Mouse (Mus musculus): ENCODE results near the gene Tmem82. TPM values are rescaled to one million over a fixed set of nuclear protein-coding genes. Genes with fewer than 3 reads are reported as not detected.

Gene Tmem82
- total and polyA plus RNA-seq, 2 experiments from 2014 or later, result 1.5 to 1.6 TPM

DNA sequence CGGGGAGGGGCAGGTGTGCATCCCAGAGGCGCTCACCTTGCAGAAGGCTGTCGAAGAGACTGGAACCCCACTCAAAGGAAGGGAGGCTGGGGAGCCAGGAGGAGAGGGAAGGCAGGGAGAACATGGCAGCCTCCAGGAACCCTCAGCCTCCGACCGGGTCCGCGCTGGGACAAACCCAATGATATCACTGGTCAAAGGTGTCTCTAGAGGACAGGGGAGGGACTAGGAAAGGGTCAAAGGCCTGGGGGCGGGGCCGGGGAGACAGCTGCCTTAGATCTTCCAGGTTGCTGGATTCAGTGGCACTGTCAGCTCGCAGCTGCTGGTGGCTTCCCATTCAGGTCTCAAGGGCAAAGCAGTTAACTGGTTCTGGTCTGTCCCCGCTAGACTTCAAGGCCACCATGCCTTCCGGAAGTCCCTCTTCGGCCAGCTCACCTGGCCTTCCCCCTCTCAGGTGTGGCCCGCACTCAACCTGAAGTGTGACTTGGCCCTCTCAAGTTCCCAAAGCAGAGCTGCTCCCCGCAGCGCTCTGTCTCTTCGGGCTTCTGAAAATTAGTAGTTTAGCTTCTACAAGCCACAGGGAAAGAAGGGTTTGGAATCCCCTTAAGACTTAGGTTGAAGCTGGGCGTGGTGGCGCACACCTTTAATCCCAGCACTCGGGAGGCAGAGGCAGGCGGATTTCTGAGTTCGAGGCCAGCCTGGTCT is 419 bp downstream of the Tmem82 start:
- Histone ChIP-seq H3K4me1 (ENCODE audit: insufficient read depth, low read length) (peaks cover 8% of the 10 kb centered on the region), H3K27ac (no peak overlapping the region), H3K9me3 (ENCODE audit: low read length) (no peaks in the 10 kb centered on the region), H3K27me3 (ENCODE audit: insufficient read depth, low read length) (no peaks in the 10 kb centered on the region), H3K4me2 (ENCODE audit: low read depth, low read length) (peak overlapping the region; percentile 50), H3K9ac (replicated peaks; ENCODE audit: low read length) (no peak overlapping the region), H3K36me3 (ENCODE audit: insufficient read depth, low read length) (no peaks in the 10 kb centered on the region), H3K4me3 (ENCODE audit: low read length) (no peak overlapping the region)
- DNase-seq (ENCODE audit: low spot score), result no peak
- WGBS, result 16% methylated on average over 22 of the region's 22 CpGs
- no peak for ATAC-seq
- TF ChIP-seq CTCF (IDR thresholded peaks at IDR 0.05; ENCODE audit: low read depth), result no peak

DNA sequence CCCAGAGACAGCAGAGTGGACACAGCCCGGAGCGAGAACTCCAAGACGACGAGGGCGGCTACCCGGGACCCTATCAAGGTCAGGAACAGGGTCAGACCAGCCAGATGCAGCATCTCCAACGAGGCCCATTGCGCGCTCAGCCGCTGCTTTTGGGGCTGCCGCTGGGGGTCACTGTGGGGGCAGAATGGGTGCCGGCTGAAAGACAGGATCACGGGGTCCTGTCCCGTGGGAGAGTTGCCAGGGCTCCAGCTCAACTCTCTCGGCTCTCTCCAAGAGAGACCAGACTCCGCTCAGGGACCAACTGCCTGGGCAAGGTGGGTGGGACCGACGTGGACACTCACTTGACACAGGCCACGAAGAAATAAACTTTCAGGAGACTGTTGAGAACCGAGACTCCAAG is 1.1 kb downstream of the Tmem82 start:
- Histone ChIP-seq H3K4me2 (ENCODE audit: low read depth, low read length) (peak overlapping the region; percentile 50), H3K27me3 (ENCODE audit: insufficient read depth, low read length) (no peaks in the 10 kb centered on the region), H3K36me3 (ENCODE audit: insufficient read depth, low read length) (no peaks in the 10 kb centered on the region), H3K27ac (no peak overlapping the region), H3K4me3 (ENCODE audit: low read length) (no peak overlapping the region), H3K9me3 (ENCODE audit: low read length) (no peaks in the 10 kb centered on the region), H3K4me1 (ENCODE audit: insufficient read depth, low read length) (peaks cover 8% of the 10 kb centered on the region), H3K9ac (replicated peaks; ENCODE audit: low read length) (no peak overlapping the region)
- DNase-seq (ENCODE audit: low spot score), result peak; percentile 77
- ATAC-seq, result no peak
- peak; percentile 65 for TF ChIP-seq CTCF (IDR thresholded peaks at IDR 0.05; ENCODE audit: low read depth)
- 8% methylated on average over 20 of the region's 20 CpGs for WGBS

DNA sequence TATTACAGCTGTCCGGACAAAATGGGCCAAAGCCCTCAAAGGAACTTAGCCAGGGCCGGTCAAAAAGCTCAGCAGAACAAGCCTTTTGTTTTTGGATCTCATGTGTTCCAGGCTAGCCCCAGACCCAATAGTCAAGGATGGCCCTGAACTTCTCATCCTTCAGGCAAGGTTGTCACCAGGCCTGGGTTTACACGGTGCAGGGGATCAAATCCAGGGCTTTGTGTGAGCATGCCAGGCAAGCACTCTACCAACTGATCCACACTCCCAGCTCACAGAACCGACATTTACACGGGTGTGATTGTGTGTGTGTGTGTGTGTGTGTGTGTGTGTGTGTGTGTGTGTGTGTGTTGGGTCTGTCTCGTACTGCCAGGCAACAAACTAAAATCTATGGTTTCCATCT is 1.6 kb downstream of the Tmem82 start:
- ATAC-seq (no peak), DNase-seq (ENCODE audit: low spot score) (no peak)
- H3K9ac ChIP-seq (replicated peaks; ENCODE audit: low read length), result no peak overlapping the region
- H3K4me2 ChIP-seq (ENCODE audit: low read depth, low read length), result no peak overlapping the region
- H3K4me3 ChIP-seq (ENCODE audit: low read length), result no peak overlapping the region
- no peak for TF ChIP-seq CTCF (IDR thresholded peaks at IDR 0.05; ENCODE audit: low read depth)
- H3K4me1 ChIP-seq (ENCODE audit: insufficient read depth, low read length), result peaks cover 8% of the 10 kb centered on the region
- WGBS, result 71% methylated on average over 6 of the region's 6 CpGs
- H3K36me3 ChIP-seq (ENCODE audit: insufficient read depth, low read length), result no peaks in the 10 kb centered on the region
- H3K9me3 ChIP-seq (ENCODE audit: low read length), result no peaks in the 10 kb centered on the region
- no peaks in the 10 kb centered on the region for H3K27me3 ChIP-seq (ENCODE audit: insufficient read depth, low read length)
- H3K27ac ChIP-seq, result no peak overlapping the region

DNA sequence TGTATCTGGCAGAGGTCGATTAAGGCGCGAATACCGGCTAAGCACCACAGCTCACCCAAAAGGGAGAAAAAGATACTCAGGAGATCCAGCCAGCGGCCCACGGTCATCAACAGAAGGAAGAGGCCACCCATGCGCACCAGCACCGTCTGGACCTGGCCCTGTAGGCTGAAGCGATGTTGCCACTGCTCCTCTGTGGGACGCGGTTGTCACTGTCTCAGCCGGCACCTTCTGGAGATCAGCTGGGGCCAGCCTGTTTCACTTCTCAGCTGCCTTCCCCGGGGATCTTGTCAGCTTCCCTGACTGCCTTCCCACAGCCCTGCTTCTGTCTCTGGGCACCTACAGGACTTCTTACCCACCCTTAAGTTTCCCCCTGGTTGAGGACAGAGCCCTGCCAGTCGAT is 3.5 kb downstream of the Tmem82 start:
- no peak for TF ChIP-seq CTCF (IDR thresholded peaks at IDR 0.05; ENCODE audit: low read depth)
- Histone ChIP-seq H3K27ac (no peak overlapping the region), H3K36me3 (ENCODE audit: insufficient read depth, low read length) (no peaks in the 10 kb centered on the region), H3K4me2 (ENCODE audit: low read depth, low read length) (no peak overlapping the region), H3K9me3 (ENCODE audit: low read length) (no peaks in the 10 kb centered on the region), H3K27me3 (ENCODE audit: insufficient read depth, low read length) (no peaks in the 10 kb centered on the region), H3K4me1 (ENCODE audit: insufficient read depth, low read length) (peaks cover 8% of the 10 kb centered on the region), H3K9ac (replicated peaks; ENCODE audit: low read length) (no peak overlapping the region), H3K4me3 (ENCODE audit: low read length) (no peak overlapping the region)
- WGBS, result 60% methylated on average over 14 of the region's 14 CpGs
- DNase-seq (ENCODE audit: low spot score) (peak; percentile 48), ATAC-seq (peak; percentile 41; the same call in 1 of the 2 replicates)

DNA sequence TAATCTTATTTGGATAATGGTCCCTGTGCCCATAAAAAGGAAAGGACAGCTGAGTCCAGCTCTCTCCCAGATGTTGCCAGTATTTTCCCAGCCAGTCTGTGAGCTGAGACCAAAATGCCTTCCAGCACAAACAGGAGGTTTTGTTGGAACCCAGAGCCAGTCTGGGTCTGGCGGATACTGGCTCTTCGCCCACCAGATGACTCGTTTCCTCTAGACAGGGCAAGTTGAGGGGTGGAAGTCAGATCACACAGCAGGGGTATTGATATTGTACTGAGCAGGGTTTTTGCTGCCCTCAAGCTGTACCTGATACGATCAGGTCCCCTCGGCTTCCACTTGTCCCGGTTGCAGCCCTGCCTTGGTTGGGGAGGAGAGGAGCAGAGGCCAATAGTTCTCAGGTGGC is 8.9 kb downstream of the Tmem82 start:
- TF ChIP-seq CTCF (IDR thresholded peaks at IDR 0.05; ENCODE audit: low read depth), result no peak
- H3K27me3 ChIP-seq (ENCODE audit: insufficient read depth, low read length), result no peaks in the 10 kb centered on the region
- no peak overlapping the region for H3K27ac ChIP-seq
- no peak overlapping the region for H3K4me3 ChIP-seq (ENCODE audit: low read length)
- ATAC-seq (no peak), DNase-seq (ENCODE audit: low spot score) (no peak)
- no peak overlapping the region for H3K4me2 ChIP-seq (ENCODE audit: low read depth, low read length)
- no peaks in the 10 kb centered on the region for H3K9me3 ChIP-seq (ENCODE audit: low read length)
- H3K4me1 ChIP-seq (ENCODE audit: insufficient read depth, low read length), result no peaks in the 10 kb centered on the region
- WGBS, result 64% methylated on average over 6 of the region's 6 CpGs
- H3K9ac ChIP-seq (replicated peaks; ENCODE audit: low read length), result no peak overlapping the region
- no peaks in the 10 kb centered on the region for H3K36me3 ChIP-seq (ENCODE audit: insufficient read depth, low read length)

DNA sequence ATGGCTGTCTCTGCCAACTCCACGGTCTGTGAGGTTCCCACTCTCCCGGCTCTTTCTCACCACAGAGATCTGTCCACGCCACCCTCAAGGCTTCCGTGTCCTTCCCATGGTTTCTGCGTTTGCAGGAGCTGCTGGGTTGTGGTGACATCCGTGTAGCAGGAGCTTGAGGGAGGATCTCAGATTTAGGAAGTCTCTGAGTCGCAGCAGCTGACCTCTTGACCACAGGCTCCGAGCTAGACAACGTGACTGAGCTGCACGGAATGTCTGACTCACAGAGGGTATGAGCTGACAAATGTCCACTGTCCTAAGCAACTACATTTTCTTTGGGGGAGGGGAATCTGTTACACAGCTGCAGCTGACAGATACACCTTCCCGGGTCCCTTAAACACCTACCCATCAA is 12.6 kb downstream of the Tmem82 start, which contains the start of gene Fblim1:
Gene Fblim1, minus strand, starts transcription at position 236 of the 400 bp plus-strand sequence.
- Histone ChIP-seq H3K27me3 (ENCODE audit: insufficient read depth, low read length) (no peaks in the 10 kb centered on the region), H3K4me2 (ENCODE audit: low read depth, low read length) (no peak within 1 kb of the TSS), H3K9me3 (ENCODE audit: low read length) (no peaks in the 10 kb centered on the region), H3K4me1 (ENCODE audit: insufficient read depth, low read length) (no peaks in the 10 kb centered on the region), H3K36me3 (ENCODE audit: insufficient read depth, low read length) (no peaks in the 10 kb centered on the region), H3K27ac (no peak within 1 kb of the TSS), H3K4me3 (ENCODE audit: low read length) (no peak within 1 kb of the TSS), H3K9ac (replicated peaks; ENCODE audit: low read length) (no peak within 1 kb of the TSS)
- DNase-seq (ENCODE audit: low spot score) (no peak), ATAC-seq (no peak)
- WGBS, result 81% methylated on average over 11 of the region's 11 CpGs
- no peak for TF ChIP-seq CTCF (IDR thresholded peaks at IDR 0.05; ENCODE audit: low read depth)

DNA sequence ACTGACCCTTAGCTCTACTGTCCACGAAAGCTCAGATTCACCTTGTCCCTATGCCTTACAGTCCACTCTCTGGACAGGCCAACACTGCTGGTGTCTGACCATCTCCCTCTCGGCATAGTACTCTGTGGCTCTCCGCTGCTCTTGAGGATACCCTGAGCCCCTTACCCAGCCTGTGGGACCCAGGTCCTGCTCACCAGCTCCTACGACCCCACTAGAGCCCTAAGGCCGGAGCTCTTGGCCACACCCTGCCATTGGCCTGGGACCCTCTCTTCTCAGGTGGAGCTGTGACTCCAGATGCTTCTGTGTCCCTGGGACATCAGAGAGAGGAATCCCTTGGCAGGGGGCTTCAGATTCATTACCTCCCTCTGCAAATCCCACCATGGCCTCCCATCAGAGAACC is 13.0 kb downstream of the Tmem82 start:
- H3K36me3 ChIP-seq (ENCODE audit: insufficient read depth, low read length), result no peaks in the 10 kb centered on the region
- H3K4me2 ChIP-seq (ENCODE audit: low read depth, low read length), result no peak overlapping the region
- H3K27ac ChIP-seq, result no peak overlapping the region
- WGBS, result 88% methylated on average over 5 of the region's 5 CpGs
- DNase-seq (ENCODE audit: low spot score) (no peak), ATAC-seq (no peak)
- no peaks in the 10 kb centered on the region for H3K4me1 ChIP-seq (ENCODE audit: insufficient read depth, low read length)
- no peaks in the 10 kb centered on the region for H3K27me3 ChIP-seq (ENCODE audit: insufficient read depth, low read length)
- no peak for TF ChIP-seq CTCF (IDR thresholded peaks at IDR 0.05; ENCODE audit: low read depth)
- H3K4me3 ChIP-seq (ENCODE audit: low read length), result no peak overlapping the region
- no peaks in the 10 kb centered on the region for H3K9me3 ChIP-seq (ENCODE audit: low read length)
- H3K9ac ChIP-seq (replicated peaks; ENCODE audit: low read length), result no peak overlapping the region

All from hindbrain, postnatal 0 days (tissue).